Mouse (Mus musculus): ENCODE measurements around the gene Slc6a4.

- no peak for TF ChIP-seq GATA1 (IDR thresholded peaks at IDR 0.05; ENCODE audit: low read length)
- no peak for TF ChIP-seq TAL1 (IDR thresholded peaks at IDR 0.05; ENCODE audit: low read length)
Observed at GRCm38 (mm10) chr11:76997305-76997704, 1.1 kb upstream of the Slc6a4 start.

Measured in erythroblast, embryonic 14.5 days (primary cell).